Mouse (Mus musculus) lung, postnatal 25 days (tissue): ENCODE results near the gene Rassf3.

ENCODE experiments used
- DNase-seq: peaks from one replicate; pipeline ENCODE4 v3.0.0; 2022; ENCODE audit warnings: low spot score

Gene Rassf3

DNA sequence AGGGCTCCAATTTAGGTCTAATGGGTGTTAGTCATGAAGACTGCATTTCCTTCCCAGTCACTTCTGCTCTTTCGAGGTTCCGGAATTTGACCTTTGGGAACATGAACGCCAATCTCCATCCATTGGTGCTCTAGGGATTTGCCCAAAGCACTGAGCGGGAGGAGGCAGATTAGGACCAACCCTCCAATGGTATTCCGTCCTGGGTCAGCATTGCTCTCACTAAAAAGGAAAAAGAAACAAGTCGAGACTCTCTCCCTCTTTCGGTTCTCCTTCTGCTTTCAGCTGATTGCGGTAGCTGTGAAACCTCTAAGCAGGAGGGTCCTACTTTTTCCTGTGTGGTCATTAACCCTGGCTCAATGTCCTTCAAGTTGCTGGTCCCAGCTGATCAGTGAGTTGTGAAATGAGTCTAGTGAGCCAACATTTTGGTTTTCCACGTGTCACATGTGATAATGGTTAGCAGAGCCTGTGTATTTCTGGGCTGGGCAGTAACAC is 110.3 kb downstream of the Rassf3 start:
- DNase-seq, result peak; percentile 59

DNA sequence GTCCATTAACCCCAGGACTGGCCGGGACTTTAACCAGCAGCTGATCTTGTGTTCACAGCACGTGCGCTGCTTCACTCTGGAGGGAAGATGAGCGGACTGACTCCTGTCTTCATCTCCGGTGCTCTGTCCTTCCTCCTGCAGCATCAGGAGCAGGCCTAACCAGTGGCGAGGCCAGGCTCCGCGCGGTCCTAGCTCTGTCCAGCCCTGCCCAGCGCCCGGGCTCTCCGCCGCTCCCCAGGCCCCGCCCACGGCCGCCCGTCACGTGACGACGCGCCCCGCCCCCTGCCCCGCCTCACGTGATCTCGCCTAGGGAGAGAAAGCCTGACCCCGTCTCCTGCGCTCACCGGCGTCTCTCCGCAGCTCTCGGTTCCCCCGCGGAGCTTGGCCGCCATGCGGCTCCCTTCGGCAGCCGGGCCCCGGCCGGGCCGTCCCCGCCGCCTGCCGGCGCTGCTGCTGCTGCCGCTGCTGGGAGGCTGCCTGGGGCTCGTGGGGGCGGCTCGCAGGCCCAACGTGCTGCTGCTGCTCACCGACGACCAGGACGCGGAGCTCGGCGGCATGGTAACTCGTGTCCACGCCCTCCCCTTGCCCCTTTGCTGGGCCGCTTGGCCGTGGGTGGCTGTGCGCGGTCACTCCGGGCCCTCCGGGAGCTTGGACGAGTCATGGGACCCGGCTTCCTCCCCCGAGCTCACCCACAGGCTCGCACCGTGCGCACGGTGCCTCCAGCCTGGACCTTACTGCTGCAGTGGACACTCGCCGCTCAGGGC is 111.2 kb downstream of the Rassf3 start, which contains the start of gene Gns:
Gene Gns, plus strand, starts transcription at position 290 of the 764 bp plus-strand sequence.
- DNase-seq, result peak; percentile 84

DNA sequence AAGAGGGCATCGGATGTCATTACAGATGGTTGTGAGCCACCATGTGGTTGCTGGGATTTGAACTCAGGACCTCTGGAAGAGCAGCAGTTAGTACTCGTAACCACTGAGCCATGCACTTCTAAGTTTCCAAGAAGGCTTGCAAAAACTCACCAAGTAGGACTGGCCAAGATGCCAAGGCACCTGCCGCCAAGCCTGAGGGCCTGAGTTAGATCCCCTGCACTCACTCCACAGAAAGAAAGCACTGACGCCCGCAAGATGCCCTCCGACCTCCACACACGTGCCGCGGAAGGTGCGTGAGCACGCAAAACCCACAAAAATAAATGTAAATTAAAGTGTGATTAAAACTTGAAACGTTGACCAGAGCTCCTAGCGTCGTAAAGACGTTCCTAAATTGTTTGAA is 111.8 kb downstream of the Rassf3 start:
- DNase-seq, result no peak

DNA sequence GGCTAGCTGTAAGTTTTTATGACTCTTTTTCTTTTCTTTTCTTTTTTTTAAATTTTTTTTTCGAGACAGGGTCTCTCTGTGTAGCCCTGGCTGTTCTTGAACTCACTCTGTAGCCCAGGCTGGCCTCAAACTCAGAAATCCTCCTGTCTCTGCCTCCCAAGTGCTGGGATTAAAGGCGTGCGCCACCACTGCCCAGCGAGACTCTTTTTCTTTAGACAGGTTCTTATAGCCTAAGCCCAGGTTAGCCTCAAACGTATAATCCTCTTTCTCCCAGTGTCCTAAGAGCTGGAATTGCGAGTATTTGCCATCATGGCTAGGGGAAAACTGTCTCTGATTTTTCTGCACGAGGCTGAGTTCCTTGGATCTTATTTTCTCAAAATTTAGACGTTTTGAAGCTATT is 112.9 kb downstream of the Rassf3 start:
- DNase-seq, result no peak

DNA sequence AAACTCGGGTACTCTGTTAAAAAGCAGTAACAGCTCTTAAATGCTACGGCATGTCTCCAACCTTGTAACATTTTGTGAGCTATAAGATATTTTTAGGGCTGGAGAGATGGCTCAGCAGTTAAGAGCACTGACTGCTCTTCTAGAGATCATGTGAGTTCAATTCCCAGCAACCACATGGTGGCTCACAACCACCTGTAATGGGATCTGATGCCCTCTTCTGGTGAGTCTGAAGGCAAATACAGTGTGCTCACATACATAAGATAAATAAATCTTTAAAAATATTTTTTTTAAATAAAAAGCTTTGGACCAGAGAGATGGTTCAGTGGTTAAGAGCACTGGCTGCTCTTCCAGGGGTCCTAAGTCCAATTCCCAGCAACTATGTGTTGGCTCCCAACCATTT is 115.8 kb downstream of the Rassf3 start:
- no peak for DNase-seq
